Mouse (Mus musculus) thymus, adult 2 months (tissue): ENCODE results near the gene Tmem205.

ENCODE experiments used
- CTCF ChIP-seq: fragments of 200-500 bp; IDR thresholded peaks from 2 replicates; pipeline ENCODE4 v1.5.1; 2012; ENCODE audit warnings: mild to moderate bottlenecking, control low read depth, low read length, moderate library complexity, borderline replicate concordance; ENCODE audit not compliant: control insufficient read depth, poor library complexity, insufficient read depth; ENCODE audit errors: extremely low read depth
- POLR2A ChIP-seq: fragments of 200-500 bp; IDR thresholded peaks from 2 replicates; pipeline ENCODE4 v1.6.1; 2012; ENCODE audit warnings: mild to moderate bottlenecking, low read length, control low read depth, moderate library complexity; ENCODE audit not compliant: control insufficient read depth, poor library complexity, insufficient read depth; ENCODE audit errors: extremely low read depth

- TF ChIP-seq POLR2A, result no peak
- TF ChIP-seq CTCF, result 0 out of 2 replicates have a peak, but pooled peaks have one; percentile 35
Measured at GRCm38 (mm10) chr9:21962416-21963059, 35.2 kb upstream of the Tmem205 start.
